Mouse (Mus musculus) erythroblast, embryonic 14.5 days (primary cell): ENCODE results near the gene Plekha1.

ENCODE experiments used
- GATA1 ChIP-seq: IDR thresholded peaks from 2 replicates; pipeline ENCODE4 v1.6.1; 2012; ENCODE audit warnings: low read length, inconsistent platforms, mixed read lengths
- TAL1 ChIP-seq: IDR thresholded peaks from 3 replicates; pipeline ENCODE4 v1.6.1; 2012; ENCODE audit warnings: low read length, inconsistent platforms, mixed read lengths

DNA sequence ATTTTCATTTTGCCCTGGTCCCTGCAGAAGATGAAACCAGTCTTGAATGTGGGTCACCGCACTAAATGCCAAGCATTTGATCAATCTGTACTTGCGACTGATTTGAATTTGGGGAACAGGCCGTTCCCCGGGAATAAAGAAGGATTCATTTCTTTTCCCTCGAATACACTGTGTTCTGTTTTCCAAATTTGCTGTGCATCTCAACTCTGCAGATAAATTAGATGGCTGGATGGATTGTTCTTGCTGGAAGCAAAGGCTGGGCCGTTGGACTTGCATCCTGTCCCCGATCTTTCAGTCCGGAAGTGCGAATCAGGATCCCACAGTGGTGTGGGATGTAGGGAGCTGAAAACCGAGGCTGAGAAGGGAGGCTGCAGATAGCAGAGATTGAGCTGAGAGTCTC is 87.8 kb downstream of the Plekha1 start:
- TF ChIP-seq GATA1 (no peak), TAL1 (no peak)
